20 mouse cellular contexts compared by ENCODE assay signal in the genomic region with DNA sequence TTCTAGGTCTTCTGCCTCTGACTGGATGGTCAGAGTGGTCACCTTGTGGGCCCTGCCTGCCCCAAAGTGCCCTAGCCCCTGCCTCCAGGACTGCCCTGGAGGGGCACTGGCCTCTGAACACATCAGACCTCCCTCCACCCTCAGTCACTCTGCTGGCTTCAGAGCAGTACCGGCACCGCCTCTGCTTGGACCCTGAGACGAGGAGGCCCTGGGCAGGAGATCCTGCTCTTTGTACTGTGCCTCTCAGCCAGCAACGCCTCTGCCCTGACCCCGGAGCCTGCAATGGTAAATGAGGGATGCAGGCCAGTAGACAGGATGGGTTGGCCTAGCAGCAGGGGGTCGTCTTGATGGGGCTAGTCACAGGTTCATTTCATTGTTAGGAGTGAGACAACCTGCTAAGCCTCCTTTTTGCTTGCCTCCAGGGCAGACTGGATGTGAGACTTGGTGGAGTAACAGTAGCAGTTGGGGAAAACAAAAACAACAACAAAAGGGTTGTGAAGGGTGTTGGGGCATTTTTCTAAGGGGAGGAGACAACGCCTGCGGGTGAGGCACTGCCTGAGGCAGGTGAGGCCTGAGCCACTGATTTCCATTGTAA. TPM values are rescaled to one million over a fixed set of nuclear protein-coding genes. Genes with fewer than 3 reads are reported as not detected.
DNase-seq lines count a peak whose midpoint lies in the region; ATAC-seq lines count a peak whose summit lies in the region.
"Had no signal": no experiment of that assay in that cellular context is flagged by ENCODE, and none has a peak within 500 bp of the region (broad histone marks: within the 10 kb centered on the region; RNA-seq: fewer than 3 reads in every experiment).

No protein-coding gene starts in this region.

- WGBS in kidney, embryonic 15.5 days, result 26% methylated on average over 8 of the region's 8 CpGs
- WGBS in limb, embryonic 10.5 days, result 12% methylated on average over 8 of the region's 8 CpGs

- H3K9me3 ChIP-seq in kidney, embryonic 15.5 days (replicated peaks), result no peaks in the 10 kb centered on the region
- H3K9me3 ChIP-seq in limb, embryonic 10.5 days (replicated peaks), result no peaks in the 10 kb centered on the region

- H3K4me1 ChIP-seq in kidney, embryonic 15.5 days, result peaks cover 7% of the 10 kb centered on the region
- peaks cover 14% of the 10 kb centered on the region for H3K4me1 ChIP-seq in limb, embryonic 10.5 days

- H3K4me3 ChIP-seq in kidney, embryonic 15.5 days (replicated peaks), result no peak overlapping the region
- H3K4me3 ChIP-seq in limb, embryonic 10.5 days, result no peak overlapping the region
- H3K4me3 ChIP-seq: myocyte had no signal

- no peak overlapping the region for H3K9ac ChIP-seq in kidney, embryonic 15.5 days
- H3K9ac ChIP-seq: hindbrain, embryonic 14.5 days; lung, embryonic 14.5 days had no signal

- peak; percentile 78 for DNase-seq in kidney, adult 11 months
- DNase-seq in ZHBTc4 (ENCODE audit: low read depth, low spot score), result peak; percentile 95
- peak; percentile 78 for DNase-seq in kidney, adult 9 months
- no peak for DNase-seq in limb, embryonic 10.5 days (ENCODE audit: low spot score)
- no peak for DNase-seq in heart, postnatal 4 days
- DNase-seq in adrenal gland, postnatal 4 days (ENCODE audit: low spot score in 2 of 2), result no peak
- DNase-seq in urinary bladder, postnatal 36 days (ENCODE audit: low spot score in 2 of 2), result no peak
- DNase-seq: adrenal gland, adult 8-10 months; cerebellum, adult 11 months; cerebellum, postnatal 14 days; gastrocnemius, postnatal 25 days; lung, embryonic 14.5 days; midbrain, embryonic 14.5 days; spleen, adult 18-20 months had no signal

- ATAC-seq in kidney, embryonic 15.5 days (replicated peaks; ENCODE audit: low FRiP score), result no peak
- ATAC-seq: Patski had no signal

- H3K27ac ChIP-seq in kidney, embryonic 15.5 days, result no peak overlapping the region
- H3K27ac ChIP-seq in limb, embryonic 10.5 days, result peak overlapping the region; percentile 39; the same call in 1 of the 2 replicates
- H3K27ac ChIP-seq: hindbrain, embryonic 14.5 days; macrophage had no signal

- H3K36me3 ChIP-seq in kidney, embryonic 15.5 days, result no peaks in the 10 kb centered on the region
- H3K36me3 ChIP-seq in limb, embryonic 10.5 days, result no peaks in the 10 kb centered on the region

- no peak overlapping the region for H3K4me2 ChIP-seq in kidney, embryonic 15.5 days
- H3K4me2 ChIP-seq: hindbrain, embryonic 14.5 days; liver, embryonic 11.5 days; lung, embryonic 14.5 days had no signal

- H3K27me3 ChIP-seq in kidney, embryonic 15.5 days, result 0 out of 2 replicates have a peak, but pooled peaks cover 7% of the 10 kb centered on the region
- H3K27me3 ChIP-seq in limb, embryonic 10.5 days (ENCODE audit: low read depth, poor library complexity, severe bottlenecking), result peaks cover 34% of the 10 kb centered on the region

RNA-seq across cellular contexts. Expression of a gene that starts 44.2 kb away (rescaled TPM):
- polyA plus RNA-seq in kidney, embryonic 15.5 days (2015; fragmentation: Nextera tagmentation; extraction: Ambion mirVana), result 28.0 and 29.6 TPM in 2 replicates
- 4.6 and 4.8 TPM in 2 replicates for polyA plus RNA-seq in limb, embryonic 10.5 days (2016; fragmentation: Nextera tagmentation; extraction: Ambion mirVana)
- 10 to 100 TPM; 14.0 to 16.4 TPM for total RNA-seq in heart, postnatal 4 days (2021)
- total RNA-seq in adrenal gland, postnatal 4 days (2021), result 10 to 100 TPM; 55.8 to 57.0 TPM
- polyA plus RNA-seq: macrophage had no signal

RNA-seq across cellular contexts. Expression of a gene that starts 45.2 kb away (rescaled TPM):
- polyA plus RNA-seq in kidney, embryonic 15.5 days (2015; fragmentation: Nextera tagmentation; extraction: Ambion mirVana), result 0.22 and 0.86 TPM in 2 replicates
- 0.20 and 0.45 TPM in 2 replicates for polyA plus RNA-seq in limb, embryonic 10.5 days (2016; fragmentation: Nextera tagmentation; extraction: Ambion mirVana)
- under 1 TPM; 0.38 to 0.64 TPM for total RNA-seq in heart, postnatal 4 days (2021)
- 1 to 10 TPM; 2.6 to 4.0 TPM for total RNA-seq in adrenal gland, postnatal 4 days (2021)
- polyA plus RNA-seq: macrophage had no signal

RNA-seq across cellular contexts. Expression of a gene that starts 47.6 kb away (rescaled TPM):
- 27.2 and 29.6 TPM in 2 replicates for polyA plus RNA-seq in kidney, embryonic 15.5 days (2015; fragmentation: Nextera tagmentation; extraction: Ambion mirVana)
- polyA plus RNA-seq in limb, embryonic 10.5 days (2016; fragmentation: Nextera tagmentation; extraction: Ambion mirVana), result 11.0 and 19.6 TPM in 2 replicates
- 10 to 100 TPM; 17.1 to 25.9 TPM for total RNA-seq in heart, postnatal 4 days (2021)
- total RNA-seq in adrenal gland, postnatal 4 days (2021), result 10 to 100 TPM; 64.1 to 64.7 TPM

Comparison
In these comparisons a context has a peak if more than half of its experiments do, and no peak if none do; other contexts are left out.
1. DNase-seq: peak in kidney, adult 11 months (single experiment), ZHBTc4 (single experiment) and kidney, adult 9 months (single experiment); none in limb, embryonic 10.5 days (single experiment), heart, postnatal 4 days (single experiment), adrenal gland, postnatal 4 days (0 of 2) and urinary bladder, postnatal 36 days (0 of 2).